Mouse (Mus musculus) bone marrow, adult 2 months (tissue): Measurements from ENCODE around the gene Lrmda.

Source experiments
- CTCF ChIP-seq: fragments of 200-500 bp; IDR thresholded peaks from 2 replicates; pipeline ENCODE4 v1.5.1; 2011; ENCODE audit warnings: low read length, control low read depth; ENCODE audit not compliant: control insufficient read depth, insufficient read depth
- POLR2A ChIP-seq: fragments of 200-500 bp; IDR thresholded peaks from 2 replicates; pipeline ENCODE4 v1.6.1; 2011; ENCODE audit warnings: low read depth, mild to moderate bottlenecking, control low read depth, low read length, borderline replicate concordance; ENCODE audit not compliant: control insufficient read depth

DNA sequence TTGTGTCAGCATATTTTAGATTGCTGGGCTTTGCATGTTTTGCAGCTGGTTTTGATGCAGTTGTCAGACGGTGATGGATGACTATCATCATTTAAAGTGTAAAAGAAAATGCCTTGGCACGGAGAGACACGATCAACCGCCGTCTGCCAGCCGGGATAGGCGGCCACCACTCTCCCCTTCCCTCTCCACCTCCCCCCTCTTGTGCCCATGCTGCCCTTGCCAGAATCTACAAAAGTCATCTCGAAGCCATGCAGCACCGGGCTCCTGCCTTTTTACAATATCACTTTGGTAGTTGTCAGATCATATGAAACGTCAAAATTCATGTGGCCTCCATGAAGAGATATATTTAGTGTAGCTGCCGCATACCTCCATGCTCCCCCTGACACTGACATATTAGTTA lies 178.5 kb downstream of the Lrmda start:
- TF ChIP-seq POLR2A (no peak), CTCF (no peak)
